Mouse (Mus musculus): ENCODE measurements at regions not wholly inside any gene's neighbourhood (a gene's known extent, or its start where the extent isn't known, plus 50 kb on each side); places are given as distances from the start of the nearest gene placed in this dataset.

GRCm38 (mm10) chr11:112121831-112122230 is 660.2 kb upstream of the Sox9 start:
- H3K4me1 ChIP-seq: 0 out of 2 replicates have a peak, but pooled peaks cover 6% of the 10 kb centered on the region
- H3K9ac ChIP-seq: no peak overlapping the region
- H3K4me3 ChIP-seq: no peak overlapping the region
- no peaks in the 10 kb centered on the region for H3K36me3 ChIP-seq
- WGBS: 41% methylated on average over 5 of the region's 5 CpGs
- no peak overlapping the region for H3K4me2 ChIP-seq (replicated peaks)
- no peaks in the 10 kb centered on the region for H3K9me3 ChIP-seq
- H3K27ac ChIP-seq: no peak overlapping the region
- ATAC-seq (ENCODE audit: low FRiP score, low read depth): no peak
- H3K27me3 ChIP-seq: no peaks in the 10 kb centered on the region

- Histone ChIP-seq H3K36me3 (no peaks in the 10 kb centered on the region), H3K9ac (no peak overlapping the region), H3K27ac (no peak overlapping the region), H3K9me3 (no peaks in the 10 kb centered on the region), H3K27me3 (no peaks in the 10 kb centered on the region), H3K4me1 (0 out of 2 replicates have a peak, but pooled peaks cover 6% of the 10 kb centered on the region), H3K4me3 (no peak overlapping the region), H3K4me2 (replicated peaks) (no peak overlapping the region; the same call in 1 of the 2 replicates)
- ATAC-seq (ENCODE audit: low FRiP score, low read depth): no peak
- 29% methylated on average over 12 of the region's 12 CpGs for WGBS
Observed at GRCm38 (mm10) chr11:112125249-112125933, 656.6 kb upstream of the Sox9 start.

GRCm38 (mm10) chr11:112130090-112130489 is 651.9 kb upstream of the Sox9 start:
- no peak overlapping the region for H3K27ac ChIP-seq
- H3K4me3 ChIP-seq: no peak overlapping the region
- WGBS: 78% methylated on average over 4 of the region's 4 CpGs
- no peaks in the 10 kb centered on the region for H3K36me3 ChIP-seq
- no peak overlapping the region for H3K9ac ChIP-seq
- no peaks in the 10 kb centered on the region for H3K9me3 ChIP-seq
- peaks cover 2% of the 10 kb centered on the region; the same call in 1 of the 2 replicates for H3K27me3 ChIP-seq
- no peak for ATAC-seq (ENCODE audit: low FRiP score, low read depth)
- H3K4me2 ChIP-seq (replicated peaks): no peak overlapping the region
- 0 out of 2 replicates have a peak, but pooled peaks cover 4% of the 10 kb centered on the region for H3K4me1 ChIP-seq

- no peak for ATAC-seq (ENCODE audit: low FRiP score, low read depth)
- H3K9me3 ChIP-seq: no peaks in the 10 kb centered on the region
- 11% methylated on average over 8 of the region's 8 CpGs for WGBS
- H3K9ac ChIP-seq: no peak overlapping the region
- H3K36me3 ChIP-seq: no peaks in the 10 kb centered on the region
- no peak overlapping the region; the same call in 1 of the 2 replicates for H3K4me2 ChIP-seq (replicated peaks)
- H3K27me3 ChIP-seq: peaks cover under 1% of the 10 kb centered on the region; the same call in 1 of the 2 replicates
- H3K4me3 ChIP-seq: no peak overlapping the region
- H3K27ac ChIP-seq: no peak overlapping the region
- H3K4me1 ChIP-seq: peaks cover 37% of the 10 kb centered on the region
Observed at GRCm38 (mm10) chr11:112137401-112138020, 644.5 kb upstream of the Sox9 start.

GRCm38 (mm10) chr11:112140058-112140457 is 642.0 kb upstream of the Sox9 start:
- Histone ChIP-seq H3K9me3 (no peaks in the 10 kb centered on the region), H3K36me3 (no peaks in the 10 kb centered on the region), H3K27me3 (no peaks in the 10 kb centered on the region), H3K4me2 (replicated peaks) (no peak overlapping the region), H3K4me3 (no peak overlapping the region), H3K4me1 (peaks cover 37% of the 10 kb centered on the region), H3K9ac (no peak overlapping the region), H3K27ac (no peak overlapping the region)
- ATAC-seq (ENCODE audit: low FRiP score, low read depth): no peak
- 48% methylated on average over 9 of the region's 9 CpGs for WGBS

- Histone ChIP-seq H3K36me3 (no peaks in the 10 kb centered on the region), H3K27ac (no peak overlapping the region), H3K4me2 (replicated peaks) (no peak overlapping the region), H3K4me1 (peaks cover 37% of the 10 kb centered on the region), H3K9ac (no peak overlapping the region), H3K27me3 (no peaks in the 10 kb centered on the region), H3K4me3 (no peak overlapping the region), H3K9me3 (no peaks in the 10 kb centered on the region)
- no peak for ATAC-seq (ENCODE audit: low FRiP score, low read depth)
- WGBS: 53% methylated on average over 4 of the region's 4 CpGs
Observed at GRCm38 (mm10) chr11:112140495-112140894, 641.5 kb upstream of the Sox9 start.

GRCm38 (mm10) chr11:112140912-112141311 is 641.1 kb upstream of the Sox9 start:
- no peak overlapping the region for H3K4me3 ChIP-seq
- no peaks in the 10 kb centered on the region for H3K27me3 ChIP-seq
- no peaks in the 10 kb centered on the region for H3K9me3 ChIP-seq
- H3K36me3 ChIP-seq: no peaks in the 10 kb centered on the region
- no peak for ATAC-seq (ENCODE audit: low FRiP score, low read depth)
- WGBS: 76% methylated on average over 9 of the region's 9 CpGs
- H3K9ac ChIP-seq: no peak overlapping the region
- H3K4me1 ChIP-seq: peaks cover 37% of the 10 kb centered on the region
- no peak overlapping the region for H3K27ac ChIP-seq
- H3K4me2 ChIP-seq (replicated peaks): no peak overlapping the region

GRCm38 (mm10) chr11:112152051-112152450 is 630.0 kb upstream of the Sox9 start:
- Histone ChIP-seq H3K9me3 (no peaks in the 10 kb centered on the region), H3K9ac (no peak overlapping the region), H3K4me2 (replicated peaks) (no peak overlapping the region), H3K4me3 (no peak overlapping the region), H3K36me3 (no peaks in the 10 kb centered on the region), H3K27ac (no peak overlapping the region), H3K27me3 (no peaks in the 10 kb centered on the region), H3K4me1 (peaks cover 17% of the 10 kb centered on the region)
- ATAC-seq (ENCODE audit: low FRiP score, low read depth): no peak
- 89% methylated on average over 3 of the region's 3 CpGs for WGBS

GRCm38 (mm10) chr11:112153198-112153597 is 628.8 kb upstream of the Sox9 start:
- H3K36me3 ChIP-seq: no peaks in the 10 kb centered on the region
- no peak overlapping the region for H3K4me3 ChIP-seq
- H3K9ac ChIP-seq: no peak overlapping the region
- H3K4me1 ChIP-seq: peaks cover 17% of the 10 kb centered on the region
- H3K27ac ChIP-seq: no peak overlapping the region
- ATAC-seq (ENCODE audit: low FRiP score, low read depth): no peak
- 95% methylated on average over 5 of the region's 5 CpGs for WGBS
- H3K27me3 ChIP-seq: no peaks in the 10 kb centered on the region
- H3K9me3 ChIP-seq: no peaks in the 10 kb centered on the region
- H3K4me2 ChIP-seq (replicated peaks): no peak overlapping the region

- no peak for ATAC-seq (ENCODE audit: low FRiP score, low read depth)
- H3K9ac ChIP-seq: no peak overlapping the region
- peak overlapping the region; percentile 27 for H3K4me2 ChIP-seq (replicated peaks)
- no peaks in the 10 kb centered on the region for H3K27me3 ChIP-seq
- H3K4me1 ChIP-seq: peaks cover 17% of the 10 kb centered on the region
- peak overlapping the region; percentile 76 for H3K27ac ChIP-seq
- no peaks in the 10 kb centered on the region for H3K9me3 ChIP-seq
- H3K36me3 ChIP-seq: no peaks in the 10 kb centered on the region
- H3K4me3 ChIP-seq: no peak overlapping the region
- 30% methylated on average over 11 of the region's 11 CpGs for WGBS
Observed at GRCm38 (mm10) chr11:112154712-112155319, 627.2 kb upstream of the Sox9 start.

- Histone ChIP-seq H3K9me3 (no peaks in the 10 kb centered on the region), H3K27ac (peak overlapping the region; percentile 76; the same call in 1 of the 2 replicates)
Observed at GRCm38 (mm10) chr11:112155339-112155955, 626.6 kb upstream of the Sox9 start.

GRCm38 (mm10) chr11:112163681-112164265 is 618.3 kb upstream of the Sox9 start:
- ATAC-seq (ENCODE audit: low FRiP score, low read depth): no peak
- H3K27me3 ChIP-seq: no peaks in the 10 kb centered on the region

More at GRCm38 (mm10) chr11:112155339-112155955, 626.6 kb upstream of the Sox9 start:
- H3K9ac ChIP-seq: no peak overlapping the region
- no peak overlapping the region for H3K4me3 ChIP-seq
- H3K4me1 ChIP-seq: peaks cover 22% of the 10 kb centered on the region
- peak overlapping the region; percentile 27 for H3K4me2 ChIP-seq (replicated peaks)
- WGBS: 45% methylated on average over 10 of the region's 10 CpGs
- no peaks in the 10 kb centered on the region for H3K36me3 ChIP-seq
- no peaks in the 10 kb centered on the region for H3K27me3 ChIP-seq
- ATAC-seq (ENCODE audit: low FRiP score, low read depth): no peak

More at GRCm38 (mm10) chr11:112163681-112164265, 618.3 kb upstream of the Sox9 start:
- 33% methylated on average over 7 of the region's 7 CpGs for WGBS
- Histone ChIP-seq H3K4me2 (replicated peaks) (no peak overlapping the region), H3K4me3 (no peak overlapping the region), H3K36me3 (no peaks in the 10 kb centered on the region), H3K9ac (no peak overlapping the region), H3K9me3 (no peaks in the 10 kb centered on the region), H3K27ac (no peak overlapping the region), H3K4me1 (peaks cover 11% of the 10 kb centered on the region)
